Mouse (Mus musculus) liver, embryonic 16.5 days (tissue): ENCODE results near the gene Mypn. TPM values are rescaled to one million over a fixed set of nuclear protein-coding genes. Genes with fewer than 3 reads are reported as not detected.
A peak's percentile ranks its signal among the peaks of the same experiment; 100 is the strongest.

Source experiments
- ATAC-seq: fragments of 200-750 bp; cut with Nextera tagmentation; 2 replicates; pipeline ENCODE4 v1.8.0; 2017; ENCODE audit warnings: low read depth, mild to moderate bottlenecking, moderate number of reproducible peaks, moderate library complexity
- H3K27ac ChIP-seq: fragments of 300-500 bp; sonication (generic); 2 replicates; pipeline ENCODE4 v1.5.1; 2014; ENCODE audit warnings: mild to moderate bottlenecking, low read length
- H3K27me3 ChIP-seq: fragments of 300-500 bp; sonication (generic); 2 replicates; pipeline ENCODE4 v1.6.1; 2014; ENCODE audit warnings: low read depth, low read length, mixed read lengths; ENCODE audit not compliant: control insufficient read depth, insufficient read depth
- H3K36me3 ChIP-seq: fragments of 300-500 bp; sonication (generic); 2 replicates; pipeline ENCODE4 v1.6.1; 2014; ENCODE audit warnings: mild to moderate bottlenecking; ENCODE audit not compliant: control insufficient read depth, insufficient read depth
- H3K4me1 ChIP-seq: fragments of 300-500 bp; sonication (generic); 2 replicates; pipeline ENCODE4 v1.6.1; 2014; ENCODE audit warnings: low read depth, low read length, mixed read lengths; ENCODE audit not compliant: control insufficient read depth
- H3K4me2 ChIP-seq: fragments of 300-500 bp; sonication (generic); 2 replicates; pipeline ENCODE4 v1.6.1; 2014; ENCODE audit warnings: low read depth, low read length, mixed read lengths
- H3K4me3 ChIP-seq: fragments of 300-500 bp; sonication (generic); 2 replicates; pipeline ENCODE4 v1.5.1; 2014; ENCODE audit warnings: low read depth, mild to moderate bottlenecking, low read length
- H3K9ac ChIP-seq: fragments of 300-500 bp; sonication (generic); 2 replicates; pipeline ENCODE4 v1.6.1; 2014; ENCODE audit warnings: low read depth, low read length
- H3K9me3 ChIP-seq: fragments of 300-500 bp; sonication (generic); replicated peaks from 2 replicates; pipeline ENCODE4 v1.6.1; 2016; ENCODE audit warnings: low read length; ENCODE audit not compliant: control insufficient read depth
- WGBS: fragments of 180-500 bp; shearing (Covaris S2); extraction: QIAGEN DNeasy Blood & Tissue Kit; methylation state at CpG from one replicate; pipeline ENCODE4 v1.1.7; 2014; ENCODE audit not compliant: insufficient replicate concordance; 5-methylcytosine and 5-hydroxymethylcytosine counted together
- polyA plus RNA-seq: library from polyadenylated mRNA; unstranded; fragments of >200 nt; fragmentation: Nextera tagmentation; extraction: Ambion mirVana; gene quantifications from 2 replicates; pipeline ENCODE4 v1.2.1, GENCODE M21; 2015

The Mypn gene
- polyA plus RNA-seq, 1 experiment from 2014 or later: 0.41 TPM

GRCm38 (mm10) chr10:63230266-63230665, 26.5 kb upstream of the Mypn start:
- Histone ChIP-seq H3K4me3 (no peak overlapping the region), H3K9me3 (no peaks in the 10 kb centered on the region), H3K4me2 (no peak overlapping the region), H3K9ac (no peak overlapping the region), H3K36me3 (no peaks in the 10 kb centered on the region), H3K4me1 (no peaks in the 10 kb centered on the region), H3K27ac (no peak overlapping the region), H3K27me3 (no peaks in the 10 kb centered on the region)
- no peak for ATAC-seq
- WGBS: 73% methylated on average over 7 of the region's 7 CpGs

- no peak overlapping the region for H3K4me3 ChIP-seq
- H3K36me3 ChIP-seq: no peaks in the 10 kb centered on the region
- no peaks in the 10 kb centered on the region for H3K9me3 ChIP-seq
- no peak overlapping the region for H3K4me2 ChIP-seq
- no peak for ATAC-seq
- no peaks in the 10 kb centered on the region for H3K4me1 ChIP-seq
- H3K27me3 ChIP-seq: no peaks in the 10 kb centered on the region
- WGBS: 66% methylated on average over 12 of the region's 12 CpGs
- no peak overlapping the region for H3K27ac ChIP-seq
- H3K9ac ChIP-seq: no peak overlapping the region
These were observed 20.6 kb upstream of the Mypn start for GRCm38 (mm10) chr10:63224341-63224740.

GRCm38 (mm10) chr10:63221081-63221783, 17.5 kb upstream of the Mypn start:
- 59% methylated on average over 7 of the region's 7 CpGs for WGBS
- Histone ChIP-seq H3K4me2 (no peak overlapping the region), H3K4me3 (no peak overlapping the region), H3K36me3 (no peaks in the 10 kb centered on the region), H3K9me3 (no peaks in the 10 kb centered on the region), H3K27me3 (no peaks in the 10 kb centered on the region), H3K9ac (no peak overlapping the region), H3K4me1 (no peaks in the 10 kb centered on the region), H3K27ac (no peak overlapping the region)
- no peak for ATAC-seq

GRCm38 (mm10) chr10:63208871-63209270, 5.1 kb upstream of the Mypn start:
- no peaks in the 10 kb centered on the region for H3K27me3 ChIP-seq
- no peak overlapping the region for H3K4me2 ChIP-seq
- no peaks in the 10 kb centered on the region for H3K4me1 ChIP-seq
- no peaks in the 10 kb centered on the region for H3K9me3 ChIP-seq
- H3K36me3 ChIP-seq: no peaks in the 10 kb centered on the region
- H3K4me3 ChIP-seq: no peak overlapping the region
- ATAC-seq: no peak
- WGBS: 53% methylated on average over 6 of the region's 6 CpGs
- no peak overlapping the region for H3K27ac ChIP-seq
- no peak overlapping the region for H3K9ac ChIP-seq

GRCm38 (mm10) chr10:63203002-63203401, 750 bp downstream of the Mypn start:
- Histone ChIP-seq H3K27me3 (no peaks in the 10 kb centered on the region), H3K36me3 (no peaks in the 10 kb centered on the region), H3K4me3 (no peak overlapping the region), H3K4me1 (peaks cover 8% of the 10 kb centered on the region; the same call in 1 of the 2 replicates), H3K9me3 (no peaks in the 10 kb centered on the region), H3K27ac (no peak overlapping the region), H3K4me2 (no peak overlapping the region), H3K9ac (no peak overlapping the region)
- ATAC-seq: no peak
- 87% methylated on average over 3 of the region's 3 CpGs for WGBS

- no peaks in the 10 kb centered on the region for H3K27me3 ChIP-seq
- H3K4me2 ChIP-seq: no peak overlapping the region
- no peaks in the 10 kb centered on the region for H3K36me3 ChIP-seq
- H3K9ac ChIP-seq: no peak overlapping the region
- 69% methylated on average over 8 of the region's 8 CpGs for WGBS
- ATAC-seq: no peak
- no peak overlapping the region for H3K27ac ChIP-seq
- no peaks in the 10 kb centered on the region for H3K9me3 ChIP-seq
- H3K4me1 ChIP-seq: peaks cover 8% of the 10 kb centered on the region; the same call in 1 of the 2 replicates
- no peak overlapping the region for H3K4me3 ChIP-seq
These were observed 2.2 kb downstream of the Mypn start for GRCm38 (mm10) chr10:63201534-63201933.

- no peak overlapping the region; the same call in 1 of the 2 replicates for H3K27ac ChIP-seq
- no peaks in the 10 kb centered on the region for H3K9me3 ChIP-seq
- H3K4me2 ChIP-seq: peak overlapping the region; percentile 30; the same call in 1 of the 2 replicates
- H3K4me1 ChIP-seq: peaks cover 8% of the 10 kb centered on the region; the same call in 1 of the 2 replicates
- WGBS: 24% methylated on average over 4 of the region's 4 CpGs
- no peak overlapping the region for H3K9ac ChIP-seq
- H3K27me3 ChIP-seq: no peaks in the 10 kb centered on the region
- no peak overlapping the region for H3K4me3 ChIP-seq
- no peaks in the 10 kb centered on the region for H3K36me3 ChIP-seq
- ATAC-seq: peak; percentile 76
These were observed 4.7 kb downstream of the Mypn start for GRCm38 (mm10) chr10:63199008-63199407.

GRCm38 (mm10) chr10:63192736-63193135, 11.0 kb downstream of the Mypn start:
- no peak for ATAC-seq
- Histone ChIP-seq H3K36me3 (no peaks in the 10 kb centered on the region), H3K27ac (no peak overlapping the region), H3K9me3 (no peaks in the 10 kb centered on the region), H3K4me1 (no peaks in the 10 kb centered on the region), H3K4me2 (no peak overlapping the region), H3K27me3 (no peaks in the 10 kb centered on the region), H3K4me3 (no peak overlapping the region), H3K9ac (no peak overlapping the region)
- 73% methylated on average over 14 of the region's 14 CpGs for WGBS

- H3K4me2 ChIP-seq: no peak overlapping the region
- no peaks in the 10 kb centered on the region for H3K4me1 ChIP-seq
- no peak overlapping the region for H3K9ac ChIP-seq
- H3K27ac ChIP-seq: no peak overlapping the region
- no peak for ATAC-seq
- 69% methylated on average over 18 of the region's 18 CpGs for WGBS
- no peaks in the 10 kb centered on the region for H3K36me3 ChIP-seq
- H3K9me3 ChIP-seq: no peaks in the 10 kb centered on the region
- no peak overlapping the region for H3K4me3 ChIP-seq
- no peaks in the 10 kb centered on the region for H3K27me3 ChIP-seq
These were observed 11.5 kb downstream of the Mypn start for GRCm38 (mm10) chr10:63192276-63192675.
